Mouse (Mus musculus): Measurements from ENCODE around the gene 1110012L19Rik. TPM values are rescaled to one million over a fixed set of nuclear protein-coding genes. Genes with fewer than 3 reads are reported as not detected.
A peak's percentile ranks its signal among the peaks of the same experiment; 100 is the strongest.
"Not testable (repeated sequence)": the region's sequence is repeated elsewhere in the genome, so short reads cannot be mapped to it uniquely, and the experiment has no call there.

Gene 1110012L19Rik
- polyA plus RNA-seq, 1 experiment: 0.15 TPM

GRCm38 (mm10) chrX:70385962-70386351 lies 280 bp downstream of the 1110012L19Rik start:
- Histone ChIP-seq H3K4me3 (replicated peaks) (peak overlapping the region; percentile 69), H3K36me3 (ENCODE audit: control insufficient read depth) (peaks cover 9% of the 10 kb centered on the region), H3K27me3 (ENCODE audit: control insufficient read depth) (0 out of 2 replicates have a peak, but pooled peaks cover 2% of the 10 kb centered on the region), H3K4me1 (ENCODE audit: control insufficient read depth) (peaks cover 18% of the 10 kb centered on the region), H3K9me3 (ENCODE audit: control insufficient read depth, low read length) (no peaks in the 10 kb centered on the region)
- TF ChIP-seq TAL1 (IDR thresholded peaks at IDR 0.05; ENCODE audit: low read length): no peak
- no peak for TF ChIP-seq GATA1 (IDR thresholded peaks at IDR 0.05; ENCODE audit: low read length)

- H3K9me3 ChIP-seq (ENCODE audit: control insufficient read depth, low read length); H3K4me3 ChIP-seq (replicated peaks); H3K36me3 ChIP-seq (ENCODE audit: control insufficient read depth); H3K4me1 ChIP-seq (ENCODE audit: control insufficient read depth); H3K27me3 ChIP-seq (ENCODE audit: control insufficient read depth): not testable (repeated sequence)
These were observed 7.0 kb downstream of the 1110012L19Rik start for GRCm38 (mm10) chrX:70392636-70393035.

GRCm38 (mm10) chrX:70425473-70425872 lies 39.8 kb downstream of the 1110012L19Rik start:
- not testable (repeated sequence) for H3K4me1 ChIP-seq (ENCODE audit: control insufficient read depth); H3K27me3 ChIP-seq (ENCODE audit: control insufficient read depth); H3K36me3 ChIP-seq (ENCODE audit: control insufficient read depth); H3K9me3 ChIP-seq (ENCODE audit: control insufficient read depth, low read length); H3K4me3 ChIP-seq (replicated peaks)

Other genes with a start within 250 kb of the 1110012L19Rik start
- 0.06 and 0.08 TPM in 2 replicates for gene Ids, start 20.8 kb upstream of the 1110012L19Rik start, polyA plus RNA-seq (2012)
- gene Tmem185a, start 91.3 kb downstream of the 1110012L19Rik start, polyA plus RNA-seq (2012): 0.19 and 0.25 TPM in 2 replicates

All from erythroblast, embryonic 14.5 days (primary cell).